Mouse (Mus musculus) thymus, postnatal 25 days (tissue): ENCODE results near the gene Mmgt2.
A peak's percentile ranks its signal among the peaks of the same experiment; 100 is the strongest.

Experiments used
- DNase-seq: peaks from one replicate; pipeline ENCODE4 v3.0.0; 2022

Mmgt2 gene

DNA sequence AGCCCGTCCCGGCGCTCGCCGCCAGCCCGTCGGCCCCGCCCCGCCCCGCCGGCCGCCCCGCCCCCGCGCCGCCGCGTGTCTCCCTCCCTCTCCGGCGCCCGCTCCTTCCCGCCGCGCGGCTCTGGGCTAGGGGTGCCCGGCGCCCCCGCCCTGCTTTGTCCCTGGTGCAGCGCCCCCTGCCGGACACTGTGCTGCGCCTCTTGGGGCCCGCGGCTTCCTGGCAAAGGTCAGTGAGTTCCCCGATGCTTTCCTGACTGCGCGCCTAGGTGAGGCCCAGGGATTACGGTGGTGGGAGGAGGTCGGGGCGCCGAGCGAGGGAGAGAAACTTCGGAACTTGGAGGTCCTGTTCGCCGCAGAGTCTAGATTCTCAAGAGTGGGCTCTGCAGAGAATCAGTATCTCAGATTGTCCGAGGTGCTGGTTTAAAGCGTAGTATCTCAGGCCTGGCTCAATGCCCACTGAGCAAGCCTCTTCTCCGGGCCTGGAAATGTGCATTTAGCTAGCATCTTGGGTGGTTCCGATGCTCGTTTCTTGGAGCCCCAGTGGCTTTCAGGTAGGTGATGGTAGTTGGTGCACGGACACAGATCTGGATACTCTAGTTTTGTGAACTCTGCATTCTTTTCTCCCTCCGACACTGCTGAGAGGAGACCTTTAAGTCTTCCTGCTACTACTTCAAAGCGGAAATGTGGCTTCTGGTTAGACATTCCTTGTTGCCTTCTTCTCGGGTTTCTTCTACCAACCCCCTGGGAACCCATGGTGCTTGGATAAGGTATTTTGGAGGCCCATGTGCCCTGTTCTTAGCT is at the start of gene Mmgt2:
Gene Mmgt2, plus strand, starts transcription at position 74 of the 801 bp plus-strand sequence.
- peak; percentile 98 for DNase-seq

DNA sequence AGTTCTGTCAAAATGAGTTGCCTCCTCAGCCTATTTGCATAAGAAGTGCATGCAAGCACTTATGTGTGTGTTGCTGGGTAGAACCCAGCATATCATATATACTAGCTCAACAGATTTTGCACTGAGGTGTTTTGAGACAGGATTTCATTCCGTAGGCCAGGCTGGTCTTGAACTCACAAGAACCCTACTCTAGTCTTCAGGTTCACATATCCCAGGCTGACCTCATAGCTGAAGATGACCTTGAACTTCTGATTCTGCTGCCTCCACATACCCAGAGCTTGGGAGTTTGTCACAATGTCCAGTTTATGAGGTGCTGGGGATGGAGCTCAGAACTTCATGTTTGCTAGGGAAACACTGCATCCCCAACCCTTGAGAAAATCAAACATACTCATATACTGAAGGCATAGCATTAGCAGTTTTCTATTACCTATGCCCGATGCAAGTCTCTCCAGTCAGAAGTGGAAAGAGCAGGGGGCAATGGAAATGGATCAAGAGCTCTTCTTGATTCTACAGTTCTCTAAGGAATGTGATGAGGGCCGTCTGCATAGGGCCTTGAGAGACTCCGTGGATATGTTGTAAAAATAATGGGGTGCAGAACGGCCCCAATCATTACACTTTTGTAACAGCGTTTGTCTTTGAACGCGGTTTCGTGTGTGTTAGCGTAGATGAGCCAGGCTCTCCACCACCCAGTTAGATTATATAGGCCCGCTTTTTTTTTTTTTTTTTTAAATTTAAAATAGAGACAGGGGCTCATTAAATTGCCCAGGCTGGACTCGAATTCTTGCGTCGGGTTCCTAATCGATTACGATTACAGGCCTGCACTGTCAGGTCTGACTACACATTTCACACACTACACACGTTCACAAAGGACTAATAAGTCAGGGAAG is 46.5 kb upstream of the Mmgt2 start:
- DNase-seq = no peak

DNA sequence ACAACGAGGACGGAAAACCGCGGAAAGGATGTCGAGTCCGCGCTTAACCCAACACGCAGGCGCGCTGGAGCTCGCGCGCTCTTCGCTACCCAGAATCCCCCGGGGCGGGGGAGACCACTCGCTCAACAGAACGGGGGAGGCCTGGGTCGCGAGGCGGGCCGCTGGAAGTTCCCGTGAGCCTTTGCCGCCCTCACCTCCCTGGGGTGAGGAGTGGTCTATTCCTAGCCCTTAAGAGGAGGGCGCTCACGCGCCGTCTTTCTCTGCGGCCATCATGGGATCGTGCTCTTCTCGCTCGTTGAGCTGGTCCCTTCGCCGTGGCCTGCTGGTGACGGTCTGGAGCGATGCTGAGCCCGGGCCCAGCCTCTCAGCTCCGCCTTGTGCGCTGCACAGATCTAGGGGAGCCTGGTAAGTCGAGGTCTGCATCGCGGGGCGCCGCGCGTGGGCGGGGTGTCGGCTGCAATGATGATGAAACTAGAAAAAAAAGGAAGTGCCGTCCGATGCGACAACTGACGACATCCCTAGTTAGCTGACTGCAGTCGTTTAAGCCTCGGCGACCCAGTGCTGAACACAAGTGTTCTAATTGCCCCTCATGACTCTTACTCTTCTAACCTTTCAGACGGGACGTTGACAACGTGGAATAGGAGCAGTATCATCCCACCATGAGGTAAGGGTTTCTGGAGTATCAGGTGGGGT is 45.7 kb upstream of the Mmgt2 start:
- DNase-seq = peak; percentile 99

DNA sequence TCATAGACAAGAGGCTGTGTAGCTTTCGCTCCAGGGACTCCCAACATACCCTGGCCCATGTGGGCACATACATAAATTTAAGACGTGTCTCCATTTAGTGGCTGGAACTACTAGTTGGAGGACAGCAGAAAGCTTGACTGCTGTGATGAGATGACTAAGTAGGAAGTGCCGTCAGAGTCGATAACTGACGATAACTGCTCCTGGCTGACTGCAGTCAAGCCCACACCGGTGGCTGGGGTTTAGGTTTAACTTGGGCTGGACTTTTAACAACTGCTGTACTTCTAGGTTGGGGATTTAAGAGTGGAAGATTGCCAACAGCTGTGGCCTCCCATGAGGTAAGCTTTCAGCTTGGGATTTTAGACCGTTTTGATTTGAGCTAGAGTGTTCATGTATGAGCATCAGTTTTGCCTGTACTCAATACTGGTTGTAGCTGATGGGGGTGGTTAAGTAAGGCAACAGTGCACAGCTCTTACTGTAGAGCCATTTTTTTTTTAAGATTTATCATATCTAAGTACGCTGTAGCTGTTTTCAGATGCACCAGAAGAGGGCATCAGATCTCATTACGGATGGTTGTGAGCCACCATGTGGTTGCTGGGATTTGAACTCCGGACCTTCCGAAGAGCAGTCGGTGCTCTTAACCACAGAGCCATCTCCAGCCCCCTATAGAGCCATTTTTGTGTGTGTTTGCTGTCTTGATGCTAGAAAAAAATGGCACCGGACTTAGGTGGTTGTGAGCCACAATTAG is 45.0 kb upstream of the Mmgt2 start:
- DNase-seq = peak; percentile 31

DNA sequence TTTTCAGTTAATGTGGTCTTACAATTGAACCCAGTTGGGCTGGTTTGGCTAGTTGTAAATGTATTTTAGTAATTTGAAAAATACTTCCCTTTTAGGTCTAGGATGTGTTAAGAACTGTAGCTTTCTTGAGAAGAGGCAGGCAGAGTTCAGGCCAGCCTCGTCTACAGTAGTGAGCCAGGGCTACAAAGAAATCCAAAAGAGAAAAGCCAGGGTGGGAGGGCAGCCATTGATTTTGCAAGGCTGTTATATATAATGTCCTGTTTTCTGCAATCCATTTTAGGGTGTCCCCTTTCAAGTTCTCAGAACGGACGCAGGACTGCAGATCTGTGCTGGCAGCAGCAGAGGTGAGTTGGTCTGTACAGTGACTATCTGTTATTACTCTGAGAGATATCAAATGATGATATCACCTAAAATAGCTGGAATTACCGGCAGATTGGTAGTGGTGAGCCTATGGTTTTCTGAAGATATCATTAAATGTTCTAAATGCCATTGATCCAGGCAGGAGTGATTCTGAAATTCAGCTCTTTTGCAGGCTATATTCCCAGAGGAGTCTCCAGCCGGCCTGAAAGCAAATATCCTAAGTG is 44.2 kb upstream of the Mmgt2 start:
- DNase-seq = no peak

DNA sequence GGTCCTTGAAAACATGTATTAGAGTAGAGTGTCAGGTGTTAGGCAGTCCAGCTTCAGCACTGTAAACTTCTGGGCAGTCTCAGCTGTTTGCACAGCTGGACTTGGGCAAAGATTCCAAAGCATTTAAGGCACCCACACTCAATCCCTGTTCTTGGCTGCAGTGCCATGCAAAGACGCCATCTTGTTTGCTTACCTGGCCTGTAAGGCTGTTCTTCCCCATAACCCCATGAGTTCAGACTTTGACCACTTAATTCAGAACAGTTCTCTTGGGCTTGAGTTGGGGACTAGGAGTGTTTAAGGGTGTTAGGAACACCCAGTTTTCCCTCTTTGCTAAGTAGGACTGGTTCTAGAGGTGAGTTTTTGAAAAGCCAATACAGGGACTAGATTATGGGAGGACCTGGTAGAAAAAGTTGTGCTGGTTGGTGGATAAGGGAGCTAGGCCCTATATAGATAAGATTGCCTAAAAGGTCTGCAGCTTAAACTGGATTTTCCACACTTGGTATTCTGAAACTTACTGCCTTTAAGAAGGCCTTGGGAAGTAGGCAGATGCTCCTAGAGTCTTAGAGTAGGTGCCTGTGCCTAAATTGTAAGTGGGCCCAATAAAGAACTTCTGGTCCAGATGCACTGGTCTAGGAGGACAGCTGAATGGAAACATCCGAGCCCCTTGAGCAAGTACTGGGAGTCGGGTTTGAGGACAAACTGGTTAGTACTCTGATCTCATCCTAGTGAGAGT is 43.4 kb upstream of the Mmgt2 start:
- no peak for DNase-seq

DNA sequence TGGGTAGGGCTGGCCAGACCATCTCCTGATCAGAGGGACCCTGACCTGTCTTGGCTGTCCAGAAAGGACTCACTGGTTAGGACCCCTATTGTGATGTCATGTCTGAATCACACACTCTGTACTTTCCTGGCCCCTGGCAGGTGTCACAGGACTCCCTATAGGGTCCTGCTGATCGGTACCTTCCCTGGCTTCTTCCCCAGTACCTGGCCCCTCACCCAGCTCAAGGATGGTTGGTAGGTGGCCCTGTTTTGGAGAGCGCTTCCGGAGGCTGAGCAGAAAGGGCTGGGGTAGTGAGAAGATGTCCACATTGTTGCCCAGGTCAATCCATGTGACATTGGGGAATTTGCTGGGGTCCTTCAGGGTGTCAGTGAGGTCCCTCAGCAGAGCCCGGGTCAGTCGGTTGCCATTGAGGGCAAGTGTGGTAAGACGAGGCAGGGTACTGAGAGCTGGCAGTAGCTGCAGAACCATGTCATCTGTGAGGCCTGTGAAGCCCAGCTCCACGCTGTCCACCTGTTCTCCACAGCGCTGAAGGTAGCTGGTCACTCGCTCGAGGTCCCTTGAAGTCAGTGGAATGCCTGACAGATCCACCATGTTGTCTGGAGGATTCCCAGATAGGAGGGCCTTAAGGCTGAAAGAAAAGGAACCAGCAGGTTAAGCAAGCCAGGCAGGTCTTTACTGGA is 42.7 kb upstream of the Mmgt2 start:
- no peak for DNase-seq

DNA sequence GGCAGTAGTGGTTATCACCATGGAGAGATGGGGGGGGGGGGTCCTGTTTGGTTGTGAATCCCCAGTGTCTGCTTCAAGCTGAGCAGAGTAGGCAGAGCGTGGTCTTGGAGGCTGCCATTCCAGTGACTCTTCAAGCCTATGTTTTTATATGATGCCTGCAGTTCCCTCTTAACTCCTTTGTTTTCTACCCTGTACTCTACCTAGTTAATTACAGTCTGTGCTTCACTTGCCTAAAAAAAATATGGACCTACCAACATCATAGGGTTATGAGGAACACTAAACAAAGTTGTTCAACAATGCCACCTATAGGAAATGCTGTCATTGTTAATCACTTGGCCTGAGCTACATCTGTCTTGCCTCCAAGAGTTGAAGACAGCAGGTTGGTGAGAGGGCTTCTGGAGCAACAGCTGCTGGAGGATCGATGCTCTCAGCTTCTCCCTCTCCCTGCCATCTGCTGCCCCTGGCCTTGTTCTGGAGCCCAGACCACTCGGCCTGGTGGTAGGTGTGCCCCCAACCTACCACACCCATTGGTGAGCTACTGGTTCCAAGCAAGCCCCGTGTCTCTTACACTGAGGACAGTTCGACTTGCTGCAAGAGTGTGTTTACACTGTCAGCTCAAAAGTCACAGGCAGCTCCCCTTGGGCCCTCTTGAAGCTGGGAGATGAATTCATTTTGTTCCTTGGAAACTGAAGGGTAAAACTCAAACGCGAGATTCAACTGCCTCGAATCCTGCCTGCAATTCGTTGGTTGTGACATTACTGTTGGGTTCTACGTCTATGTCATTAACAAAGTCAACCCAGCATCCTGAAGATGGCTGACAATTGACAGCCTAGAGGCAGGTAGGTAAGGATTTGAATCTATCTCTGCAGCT is 41.9 kb upstream of the Mmgt2 start:
- DNase-seq = no peak

DNA sequence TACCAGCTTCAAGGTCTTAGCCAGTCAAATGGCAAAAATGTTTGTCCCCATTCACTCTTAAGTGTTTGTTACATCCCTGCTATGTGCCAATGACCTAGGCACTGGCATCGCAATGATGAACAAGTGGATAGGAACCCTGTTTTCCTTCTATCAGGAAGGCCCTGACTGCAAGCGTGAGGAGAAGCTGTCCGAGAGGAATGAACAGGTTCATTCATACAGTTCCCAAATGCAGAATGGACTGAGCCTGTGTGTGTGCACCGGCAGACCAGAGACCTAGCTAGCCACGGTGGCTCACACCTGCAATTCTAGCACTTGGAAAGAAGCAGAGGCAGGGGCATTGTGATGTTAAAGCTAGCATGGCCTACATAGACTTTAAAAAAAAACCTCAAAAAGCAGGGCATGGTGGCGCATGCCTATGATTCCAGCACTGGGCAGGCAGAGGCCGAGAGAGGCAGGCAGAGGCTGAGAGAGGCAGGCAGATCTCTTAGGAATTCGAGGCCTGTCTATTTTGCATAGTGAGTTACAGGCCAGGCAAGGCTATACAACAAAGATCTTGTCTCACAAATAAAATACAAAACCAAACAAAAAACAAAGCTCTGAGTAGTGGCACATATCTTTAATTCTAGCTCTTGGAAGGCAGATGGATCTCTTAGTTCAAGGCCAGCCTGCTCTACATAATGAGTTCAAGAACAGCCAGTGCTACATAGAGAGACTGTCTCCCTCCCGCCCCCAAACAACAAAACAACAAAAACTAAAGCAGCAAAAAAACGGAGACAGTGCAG is 41.1 kb upstream of the Mmgt2 start:
- no peak for DNase-seq

DNA sequence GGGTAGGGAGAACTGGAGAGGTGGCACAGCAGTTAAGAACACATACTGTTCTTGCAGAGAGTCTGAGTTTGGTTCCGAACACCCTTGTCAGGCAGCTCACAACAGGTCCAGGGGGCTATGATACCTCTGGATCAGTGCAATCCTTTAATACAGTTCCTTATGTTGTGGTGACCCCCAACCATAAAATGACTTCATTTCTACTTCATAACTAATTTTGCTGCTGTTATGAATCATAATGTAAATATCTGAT is 40.6 kb upstream of the Mmgt2 start:
- no peak for DNase-seq

DNA sequence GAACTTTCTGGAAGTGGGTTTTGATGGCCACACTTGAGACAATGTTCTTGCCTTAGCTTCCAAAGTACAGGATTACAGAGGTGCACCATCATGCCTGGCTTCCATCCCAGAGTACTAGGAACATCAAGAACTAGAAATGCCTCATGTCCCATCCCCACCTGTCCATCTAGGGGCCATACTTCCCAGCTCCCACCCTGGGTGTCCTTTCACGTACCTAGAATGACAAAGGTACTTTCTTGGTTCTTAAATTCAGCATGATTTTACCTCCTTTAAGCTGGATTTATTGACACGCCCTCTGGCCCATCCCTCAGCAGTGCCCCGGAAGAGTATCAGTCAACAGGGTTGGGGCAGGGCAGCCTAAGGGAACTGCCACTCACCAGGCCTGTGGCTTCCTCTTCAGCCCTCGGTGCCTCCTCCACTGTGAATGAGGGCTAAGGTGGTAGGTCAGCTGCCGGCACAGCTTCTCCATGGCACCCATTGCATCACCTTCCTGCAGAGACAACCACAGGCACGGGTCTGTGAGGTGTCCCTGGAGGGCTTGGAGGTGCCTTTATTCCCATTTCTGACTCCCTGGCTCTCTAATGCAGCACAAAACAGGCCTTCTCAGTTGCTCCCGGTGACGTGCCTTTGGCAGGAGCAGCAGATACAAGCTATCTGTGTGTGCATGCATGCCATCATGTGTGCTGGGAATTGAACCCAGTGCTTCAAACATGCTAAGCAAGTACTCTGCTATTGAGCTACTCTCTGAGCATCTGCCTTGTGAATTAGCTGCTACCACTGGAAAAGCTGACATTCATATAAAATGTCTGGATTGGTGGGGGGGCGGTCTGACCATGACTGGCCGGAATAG is 39.4 kb upstream of the Mmgt2 start:
- no peak for DNase-seq

DNA sequence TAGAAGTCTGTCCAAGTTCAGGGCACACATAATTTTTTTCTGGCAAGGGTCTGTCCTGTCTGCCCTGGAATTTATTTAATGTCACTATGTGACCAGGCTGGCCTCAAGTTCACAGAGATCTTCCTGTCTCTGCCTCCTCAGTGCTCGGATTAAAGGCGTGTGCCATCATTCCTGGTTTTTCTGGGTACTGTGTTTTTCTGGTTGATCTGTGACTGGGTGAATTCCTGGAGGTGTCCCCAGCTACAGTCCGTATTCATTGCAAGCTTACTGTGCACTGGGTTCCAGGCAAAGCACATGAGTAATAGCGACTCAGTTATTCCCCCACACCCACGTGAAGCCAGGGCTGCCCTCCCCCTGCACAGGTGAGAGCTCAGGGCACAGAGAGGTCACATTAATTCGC is 38.2 kb upstream of the Mmgt2 start:
- no peak for DNase-seq

DNA sequence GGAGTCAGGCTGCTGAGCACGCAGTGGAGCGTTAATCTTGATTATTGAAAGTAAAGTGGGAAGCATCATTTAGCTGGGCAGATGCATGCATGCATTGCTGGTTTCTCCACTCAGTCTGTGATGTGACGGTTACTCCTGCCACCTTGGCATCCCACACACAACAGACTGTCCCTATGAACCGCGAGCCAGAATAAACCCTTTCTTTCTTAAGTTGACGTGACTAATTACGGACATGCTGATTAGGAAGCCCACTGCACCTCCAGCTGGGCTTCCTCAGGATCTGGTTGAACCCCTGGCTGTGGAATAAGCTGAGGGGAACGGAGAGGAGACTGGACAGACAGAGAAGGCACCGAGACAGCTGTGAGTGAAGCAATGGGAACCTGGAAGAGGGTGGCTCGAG is 35.9 kb upstream of the Mmgt2 start:
- DNase-seq = no peak

DNA sequence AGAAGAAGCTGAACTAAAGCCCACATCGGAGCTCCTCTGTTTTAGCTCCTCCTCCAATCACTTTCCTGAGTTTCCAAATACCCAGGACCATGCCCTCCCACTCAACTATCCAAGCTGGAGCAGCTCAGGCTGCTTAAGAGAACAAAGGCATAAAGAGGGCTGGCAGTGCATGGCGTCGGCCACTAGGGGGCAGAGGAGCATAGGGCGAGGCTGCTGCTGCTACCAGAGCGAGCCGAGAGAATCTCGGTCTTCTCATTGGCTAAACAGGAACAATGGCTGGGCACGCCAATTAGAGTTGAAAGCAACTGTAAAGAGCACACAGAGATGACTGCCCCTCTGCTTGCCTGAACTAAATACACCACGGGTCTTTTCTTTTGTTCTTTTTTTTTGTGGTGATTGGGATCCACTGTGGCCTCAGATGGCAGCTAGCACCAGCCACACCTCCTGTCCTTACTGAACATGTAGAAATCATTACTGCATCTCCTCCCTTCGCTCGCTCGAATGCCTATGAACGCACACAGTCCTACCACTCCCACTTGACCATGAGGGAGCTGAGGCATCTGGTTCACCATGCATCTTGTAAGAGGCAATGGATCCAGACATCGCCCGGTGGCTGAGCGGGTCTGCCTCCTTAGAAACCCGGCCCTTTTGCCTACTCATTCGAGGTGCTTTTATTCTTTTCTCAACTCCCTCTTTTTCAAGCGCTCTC is 34.7 kb upstream of the Mmgt2 start:
- peak; percentile 89 for DNase-seq

DNA sequence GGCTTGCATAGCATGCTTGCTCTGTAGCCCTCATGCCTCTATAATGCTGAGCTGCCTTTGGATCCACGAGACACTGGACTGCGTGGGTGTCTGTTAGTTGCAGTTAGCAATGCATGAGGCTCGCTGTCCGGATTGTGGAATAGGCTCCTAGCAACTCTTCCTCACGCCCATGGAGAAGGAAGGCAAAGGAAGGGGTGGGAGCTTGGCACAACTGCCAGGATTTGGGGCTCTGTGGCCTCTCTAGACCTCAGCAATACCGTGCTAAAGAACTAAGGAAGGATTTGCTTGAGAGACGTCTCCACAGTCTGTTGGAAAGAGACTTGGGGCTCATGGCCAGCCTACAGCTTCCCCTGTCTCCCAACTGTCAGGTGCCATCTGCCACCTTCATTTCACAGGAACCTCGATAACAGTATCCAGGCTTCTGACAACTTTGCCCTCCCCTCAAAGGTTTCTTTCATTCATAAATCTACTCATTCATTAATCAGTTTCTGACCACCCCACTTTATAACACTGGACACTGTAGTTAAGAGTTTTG is 33.5 kb upstream of the Mmgt2 start:
- DNase-seq = no peak

DNA sequence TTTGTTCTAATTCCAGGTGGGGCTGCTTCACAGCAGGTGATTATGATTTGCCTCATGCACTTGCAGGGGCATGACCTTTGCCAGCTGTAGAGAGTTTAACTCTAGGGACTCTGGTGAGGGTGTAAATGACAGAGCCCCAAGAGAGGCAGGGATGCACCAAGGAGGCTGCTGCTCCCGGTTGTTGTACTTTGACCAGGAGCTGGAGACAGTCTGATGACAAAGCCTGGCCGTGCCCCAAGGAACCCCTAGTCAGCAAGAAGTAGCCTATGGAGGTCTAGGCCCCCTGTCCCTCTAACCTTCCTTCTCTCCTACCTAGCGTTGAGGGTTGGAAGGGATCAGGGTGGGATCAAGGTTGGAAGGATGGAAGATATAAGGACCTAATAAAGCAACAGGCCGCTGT is 33.0 kb upstream of the Mmgt2 start:
- DNase-seq = no peak

DNA sequence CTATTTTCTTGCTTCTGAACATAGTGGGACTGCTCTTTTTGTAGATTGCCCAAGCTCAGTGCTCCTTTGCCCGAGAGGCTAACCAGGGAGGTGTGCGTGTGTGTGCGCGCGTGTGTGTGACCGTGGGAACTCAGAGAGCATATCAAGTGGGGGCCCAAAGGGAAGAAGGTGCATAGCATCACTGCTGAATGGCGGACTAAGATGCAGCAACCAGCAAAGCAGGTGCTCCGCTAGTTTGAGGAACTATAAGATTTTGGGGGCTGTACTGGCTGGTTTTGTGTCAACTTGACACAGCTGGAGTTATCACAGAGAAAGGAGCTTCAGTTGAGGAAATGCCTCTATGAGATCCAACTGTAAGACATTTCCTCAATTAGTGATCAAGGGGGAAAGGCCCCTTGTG is 27.4 kb upstream of the Mmgt2 start:
- no peak for DNase-seq
